Mouse (Mus musculus) retina, embryonic 14.5 days (tissue): ENCODE results near the gene Gabarap.

Source experiments
- DNase-seq: peaks from one replicate; pipeline ENCODE4 v3.0.0-alpha.2; 2015; ENCODE audit warnings: low spot score

The Gabarap gene

DNA sequence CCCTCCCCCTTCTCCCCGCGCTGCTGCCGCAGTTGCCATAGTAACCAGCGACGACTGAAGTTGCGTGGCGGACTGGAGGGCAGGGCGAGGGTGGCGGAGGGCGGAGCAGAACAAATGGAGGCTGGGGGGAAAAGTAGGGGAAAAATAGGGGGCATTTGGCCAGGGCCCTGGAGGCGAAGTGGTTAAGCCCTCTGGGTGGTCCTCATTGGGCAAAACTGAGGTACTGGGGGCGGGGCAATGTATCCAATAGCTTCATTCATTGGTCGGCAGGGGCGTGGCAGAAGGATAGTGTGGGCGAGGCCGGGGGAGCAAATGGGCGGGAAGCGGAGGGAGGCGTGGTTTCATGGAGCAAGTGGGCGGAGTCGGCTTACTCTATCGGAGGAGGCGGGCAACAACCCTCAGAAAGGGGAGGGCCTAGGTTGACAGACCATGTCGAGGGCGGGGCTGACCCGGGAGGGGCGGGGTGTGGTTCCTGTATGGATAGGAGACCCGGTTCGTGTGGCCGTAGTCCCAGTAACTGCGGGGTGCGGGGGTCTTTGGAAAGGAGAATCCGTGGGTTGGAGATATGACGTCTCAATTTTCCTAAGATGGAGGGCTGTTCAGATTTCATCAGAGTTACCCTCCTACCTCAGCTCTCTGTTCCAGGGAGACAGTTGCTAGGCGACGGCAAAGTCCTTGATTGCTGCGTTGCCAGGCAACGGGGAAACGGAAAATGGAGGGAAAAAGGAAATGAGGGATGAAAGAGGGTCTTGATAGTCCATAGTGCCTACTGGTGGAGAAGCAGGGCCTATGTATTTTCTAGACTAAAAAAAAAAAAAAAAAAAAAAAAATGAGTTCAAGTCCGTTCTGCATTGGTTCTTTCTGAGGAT is 30.6 kb downstream of the Gabarap start:
- peak; percentile 100 for DNase-seq

DNA sequence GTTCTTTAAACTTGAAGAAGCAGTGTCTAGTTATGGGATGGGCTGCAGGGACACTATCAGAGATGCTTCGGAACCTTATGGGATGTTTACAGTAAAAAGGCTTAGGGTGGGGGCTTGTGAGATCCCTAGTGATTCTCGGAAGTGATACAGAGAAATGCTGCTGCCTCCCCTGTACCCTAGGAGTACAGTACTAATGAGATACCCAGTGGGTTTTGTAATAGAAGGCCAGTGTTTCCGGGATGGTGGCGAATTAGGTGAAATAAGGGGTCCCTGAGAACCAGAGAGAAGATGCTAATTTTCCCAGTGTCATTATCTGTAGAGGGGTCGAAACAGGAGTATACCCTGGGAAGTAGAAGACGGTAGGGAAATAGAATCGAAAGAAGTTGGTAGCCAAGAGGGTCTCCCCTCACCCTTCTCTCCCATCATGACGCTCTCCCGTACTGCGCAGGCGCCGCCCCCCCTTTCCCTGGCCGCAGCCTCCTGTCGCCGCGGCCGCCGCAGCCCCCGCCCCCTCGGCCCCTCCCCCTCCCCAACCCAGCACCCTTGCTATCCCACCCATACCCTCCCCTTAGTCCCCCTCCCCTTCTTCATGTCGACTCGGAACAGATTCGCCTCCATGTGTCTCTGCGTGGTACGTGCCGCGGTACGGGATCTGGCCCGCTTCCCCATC is 32.7 kb downstream of the Gabarap start:
- peak; percentile 73 for DNase-seq

DNA sequence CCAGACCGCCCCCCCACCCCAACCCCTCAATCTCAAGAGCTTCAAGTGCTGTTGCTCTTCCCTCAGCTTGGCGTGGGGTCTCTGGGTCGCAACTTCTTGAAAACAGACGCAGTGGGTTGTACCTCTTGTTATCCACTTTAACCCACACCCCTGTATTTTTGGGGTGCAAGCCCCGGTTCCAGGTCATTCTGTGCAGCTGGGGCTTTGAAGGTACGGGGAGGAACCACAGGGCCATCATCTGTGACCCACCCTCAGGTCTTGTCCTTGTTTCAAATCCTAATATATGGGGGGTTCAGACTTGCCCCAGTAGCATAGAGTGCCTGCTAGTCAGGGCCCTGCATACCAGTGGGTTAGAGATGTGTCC is 33.2 kb downstream of the Gabarap start:
- DNase-seq: no peak

DNA sequence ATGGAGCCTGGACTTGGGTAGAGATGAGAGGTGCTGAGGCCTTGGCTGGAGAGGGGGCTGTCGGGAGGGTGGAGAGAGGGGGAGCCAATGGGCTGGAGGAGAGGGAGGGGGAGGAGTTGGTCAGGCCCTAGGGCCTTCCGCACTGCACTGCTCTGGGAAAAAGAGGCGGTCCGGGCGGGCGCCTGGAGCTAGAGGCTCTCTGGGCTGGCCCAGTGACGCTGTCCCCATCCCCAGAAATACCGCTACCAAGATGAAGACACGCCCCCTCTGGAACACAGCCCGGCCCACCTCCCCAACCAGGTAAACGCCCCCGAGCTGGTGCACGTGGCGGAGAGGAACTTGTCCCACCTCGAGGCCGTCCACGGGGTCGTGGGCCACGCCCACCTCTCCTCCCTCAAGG is 35.7 kb downstream of the Gabarap start:
- peak; percentile 77 for DNase-seq

DNA sequence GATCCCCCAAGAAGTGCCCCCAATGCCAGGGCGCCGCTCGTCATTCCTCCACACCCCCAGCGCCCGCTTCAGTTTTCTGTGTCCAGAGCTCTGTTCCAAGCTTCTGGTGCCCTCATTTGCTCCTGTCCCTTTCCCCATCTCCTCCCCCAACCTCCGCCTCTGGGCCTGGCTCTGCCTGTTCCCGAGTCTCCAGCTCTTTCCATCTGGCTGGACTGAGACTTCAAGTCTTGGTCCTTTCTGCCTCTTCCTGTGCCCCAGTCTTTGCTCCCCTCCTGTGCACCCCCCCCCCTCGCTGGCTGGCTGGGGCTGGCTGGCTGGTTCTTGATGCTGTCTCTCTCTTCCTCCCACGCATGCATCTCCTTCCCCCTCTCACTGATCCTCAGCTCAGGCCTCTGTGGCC is 36.5 kb downstream of the Gabarap start:
- DNase-seq: no peak

GRCm38 (mm10) chr11:70028401-70029129 is 37.6 kb downstream of the Gabarap start:
- DNase-seq: no peak

DNA sequence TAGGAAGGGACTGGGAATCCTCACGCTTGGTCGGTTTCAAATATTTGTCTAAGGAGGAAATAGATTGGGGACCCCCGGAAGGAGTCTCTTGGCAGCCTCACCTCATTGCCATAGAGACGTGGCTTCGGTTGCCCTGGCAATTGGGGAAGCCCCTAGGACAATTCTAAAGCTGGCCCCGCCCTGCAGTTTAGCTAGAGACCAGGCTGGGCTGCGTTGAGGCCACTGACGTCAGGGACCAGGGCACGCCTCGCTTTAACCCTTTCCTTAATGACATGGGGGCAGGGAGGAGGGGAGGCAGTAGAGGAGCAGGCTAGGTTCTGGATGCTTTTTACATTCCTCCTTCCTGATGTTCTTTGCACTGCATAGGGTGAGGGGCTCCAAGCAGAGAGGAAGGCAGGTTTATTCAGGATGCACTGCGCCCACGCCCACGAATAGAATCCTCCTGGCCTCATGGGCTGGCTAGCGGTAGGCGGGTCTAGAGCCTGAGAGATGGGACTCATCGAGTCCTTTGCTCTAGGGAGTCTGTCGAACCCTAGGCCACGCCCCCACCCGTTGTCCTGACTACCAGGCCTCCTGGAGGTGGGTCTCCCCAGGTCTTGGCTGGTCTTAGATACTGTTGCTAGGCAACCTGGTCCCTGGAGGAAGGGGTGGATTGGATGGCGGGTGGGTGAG is 38.3 kb downstream of the Gabarap start:
- peak; percentile 98 for DNase-seq

GRCm38 (mm10) chr11:70029829-70030550 is 39.0 kb downstream of the Gabarap start:
- no peak for DNase-seq

DNA sequence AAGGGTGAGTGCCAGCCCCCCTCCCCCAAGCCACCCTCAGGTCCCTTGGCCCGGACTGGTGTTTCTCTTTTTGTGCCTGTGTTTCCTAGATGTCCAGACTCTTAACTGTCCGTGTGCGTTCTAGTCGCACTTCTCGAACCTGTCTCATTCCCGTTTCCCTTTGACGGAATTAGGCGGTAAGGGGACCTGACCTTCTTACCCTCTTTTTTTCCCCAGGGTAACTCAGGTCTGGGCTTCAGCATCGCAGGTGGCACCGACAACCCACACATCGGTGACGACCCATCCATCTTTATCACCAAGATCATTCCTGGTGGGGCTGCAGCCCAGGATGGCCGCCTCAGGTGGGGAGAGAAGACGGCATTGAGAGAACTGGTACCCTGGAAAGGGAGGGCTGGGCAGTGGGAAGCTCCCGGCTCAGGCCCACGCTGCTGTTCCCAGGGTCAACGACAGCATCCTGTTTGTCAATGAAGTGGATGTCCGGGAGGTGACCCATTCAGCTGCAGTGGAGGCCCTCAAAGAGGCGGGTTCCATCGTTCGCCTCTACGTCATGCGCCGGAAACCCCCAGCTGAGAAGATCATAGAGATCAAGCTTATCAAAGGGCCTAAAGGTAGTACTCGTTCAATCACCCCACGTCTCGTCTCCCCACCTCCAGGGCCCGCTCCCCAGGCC is 39.8 kb downstream of the Gabarap start:
- DNase-seq: no peak

DNA sequence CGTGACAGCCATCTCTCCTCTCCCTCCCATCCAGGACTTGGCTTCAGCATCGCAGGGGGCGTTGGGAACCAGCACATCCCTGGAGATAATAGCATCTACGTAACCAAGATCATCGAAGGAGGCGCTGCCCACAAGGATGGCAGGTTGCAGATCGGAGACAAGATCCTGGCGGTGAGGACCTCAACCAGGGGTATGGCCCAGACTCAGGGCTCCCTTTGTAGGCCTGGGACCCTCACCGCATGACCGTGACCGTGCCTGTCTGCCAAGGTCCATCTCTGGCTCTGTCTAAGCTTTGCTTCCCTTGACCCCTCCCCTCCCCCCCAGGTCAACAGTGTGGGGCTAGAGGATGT is 40.4 kb downstream of the Gabarap start:
- no peak for DNase-seq

GRCm38 (mm10) chr11:70038174-70038573 is 47.2 kb downstream of the Gabarap start:
- DNase-seq: no peak

GRCm38 (mm10) chr11:70039631-70040030 is 48.7 kb downstream of the Gabarap start:
- no peak for DNase-seq

GRCm38 (mm10) chr11:70040184-70040583 is 49.2 kb downstream of the Gabarap start:
- DNase-seq: no peak

- DNase-seq: no peak
Observed at GRCm38 (mm10) chr11:70042309-70043085, 51.6 kb downstream of the Gabarap start.

- DNase-seq: no peak
Observed at GRCm38 (mm10) chr11:70043665-70044064, 52.7 kb downstream of the Gabarap start.
